Mouse (Mus musculus): Measurements from ENCODE around the gene Plgrkt. TPM values are rescaled to one million over a fixed set of nuclear protein-coding genes. Genes with fewer than 3 reads are reported as not detected.

The Plgrkt gene
- polyA plus RNA-seq, 1 experiment from 2014 or later: 237 TPM

GRCm38 (mm10) chr19:29403251-29403650 lies 36.1 kb upstream of the Plgrkt start:
- no peak overlapping the region for H3K4me3 ChIP-seq (ENCODE audit: low read length)
- no peak overlapping the region for H3K27ac ChIP-seq (ENCODE audit: low read length)
- no peak overlapping the region for H3K9ac ChIP-seq (ENCODE audit: low read depth, low read length)
- no peaks in the 10 kb centered on the region for H3K36me3 ChIP-seq (ENCODE audit: control insufficient read depth, insufficient read depth, low read length)
- ATAC-seq: no peak
- WGBS: 86% methylated on average over 4 of the region's 4 CpGs
- H3K4me1 ChIP-seq (ENCODE audit: control insufficient read depth, insufficient read depth, low read length): peaks cover 2% of the 10 kb centered on the region; the same call in 1 of the 2 replicates
- H3K9me3 ChIP-seq (ENCODE audit: control insufficient read depth, low read length): no peaks in the 10 kb centered on the region
- H3K4me2 ChIP-seq (ENCODE audit: low read depth, low read length): no peak overlapping the region
- no peaks in the 10 kb centered on the region for H3K27me3 ChIP-seq (replicated peaks; ENCODE audit: control insufficient read depth, insufficient read depth, low read length)

DNA sequence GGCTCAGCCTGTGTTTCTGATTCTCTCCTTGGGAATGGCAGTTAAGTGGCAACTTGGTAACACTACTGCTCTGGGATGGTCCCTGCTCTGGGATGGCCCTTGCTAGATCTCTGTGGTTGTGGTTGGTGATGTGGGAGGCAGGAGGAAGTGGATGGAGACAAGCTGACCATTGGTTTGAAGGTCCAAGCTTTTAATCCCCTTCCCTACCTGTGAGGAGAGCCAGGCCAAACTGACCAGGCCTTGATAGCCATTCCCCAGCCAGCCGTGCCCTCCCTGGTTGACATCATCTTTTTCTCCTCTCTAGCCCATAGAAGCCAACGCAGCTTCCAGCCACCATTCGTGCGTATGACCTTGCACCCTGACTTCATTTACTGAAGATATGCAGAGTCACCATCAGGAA lies 35.4 kb upstream of the Plgrkt start:
- H3K27me3 ChIP-seq (replicated peaks; ENCODE audit: control insufficient read depth, insufficient read depth, low read length): no peaks in the 10 kb centered on the region
- no peaks in the 10 kb centered on the region for H3K9me3 ChIP-seq (ENCODE audit: control insufficient read depth, low read length)
- no peak overlapping the region for H3K9ac ChIP-seq (ENCODE audit: low read depth, low read length)
- H3K27ac ChIP-seq (ENCODE audit: low read length): no peak overlapping the region
- no peaks in the 10 kb centered on the region for H3K4me1 ChIP-seq (ENCODE audit: control insufficient read depth, insufficient read depth, low read length)
- H3K4me3 ChIP-seq (ENCODE audit: low read length): no peak overlapping the region
- WGBS: 85% methylated on average over 4 of the region's 4 CpGs
- no peak for ATAC-seq
- no peak overlapping the region for H3K4me2 ChIP-seq (ENCODE audit: low read depth, low read length)
- H3K36me3 ChIP-seq (ENCODE audit: control insufficient read depth, insufficient read depth, low read length): no peaks in the 10 kb centered on the region

DNA sequence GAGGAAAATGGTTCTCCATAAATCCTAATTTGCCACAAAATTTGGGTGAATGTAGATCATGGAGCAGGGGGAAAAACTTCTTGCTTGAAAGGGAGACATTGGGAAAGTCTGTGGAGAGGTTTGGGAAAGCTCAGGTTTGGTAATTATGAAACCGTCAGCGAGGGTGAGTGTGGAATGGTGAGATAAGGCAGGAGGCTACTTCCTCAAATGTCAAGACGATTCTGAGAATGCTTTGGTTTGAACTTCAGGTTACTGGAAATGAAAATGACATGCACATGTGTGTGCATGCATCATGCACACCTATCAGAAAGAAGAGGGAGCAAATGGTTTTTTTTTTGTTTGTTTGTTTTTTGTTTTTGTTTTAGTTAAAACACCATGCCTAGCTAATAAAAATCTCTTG lies 33.3 kb upstream of the Plgrkt start:
- Histone ChIP-seq H3K9me3 (ENCODE audit: control insufficient read depth, low read length) (no peaks in the 10 kb centered on the region), H3K9ac (ENCODE audit: low read depth, low read length) (no peak overlapping the region), H3K27ac (ENCODE audit: low read length) (no peak overlapping the region), H3K4me3 (ENCODE audit: low read length) (no peak overlapping the region), H3K4me1 (ENCODE audit: control insufficient read depth, insufficient read depth, low read length) (no peaks in the 10 kb centered on the region), H3K4me2 (ENCODE audit: low read depth, low read length) (no peak overlapping the region), H3K27me3 (replicated peaks; ENCODE audit: control insufficient read depth, insufficient read depth, low read length) (no peaks in the 10 kb centered on the region), H3K36me3 (ENCODE audit: control insufficient read depth, insufficient read depth, low read length) (no peaks in the 10 kb centered on the region)
- 81% methylated on average over 3 of the region's 3 CpGs for WGBS
- ATAC-seq: no peak

DNA sequence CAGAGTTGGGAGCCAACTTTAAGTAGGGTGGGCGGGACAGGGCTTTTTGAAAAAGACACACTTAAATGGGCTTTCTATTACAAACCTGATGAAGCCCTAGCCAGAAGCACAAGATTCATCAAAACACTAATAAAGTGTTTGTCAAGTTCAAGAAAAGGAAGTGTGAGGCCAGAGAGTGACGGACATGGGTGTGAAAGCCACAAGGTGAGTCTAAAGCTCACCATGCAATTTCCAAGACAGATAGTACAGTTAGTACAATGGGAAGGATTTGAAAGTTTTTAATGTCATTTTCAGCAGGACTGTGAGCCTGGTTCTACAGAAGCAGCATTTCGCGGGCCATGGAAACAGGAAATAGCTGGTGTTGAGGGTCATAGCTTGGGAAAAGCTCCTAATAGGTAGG lies 32.6 kb upstream of the Plgrkt start:
- Histone ChIP-seq H3K27ac (ENCODE audit: low read length) (no peak overlapping the region), H3K9me3 (ENCODE audit: control insufficient read depth, low read length) (no peaks in the 10 kb centered on the region), H3K36me3 (ENCODE audit: control insufficient read depth, insufficient read depth, low read length) (no peaks in the 10 kb centered on the region), H3K4me2 (ENCODE audit: low read depth, low read length) (no peak overlapping the region), H3K4me3 (ENCODE audit: low read length) (no peak overlapping the region), H3K27me3 (replicated peaks; ENCODE audit: control insufficient read depth, insufficient read depth, low read length) (no peaks in the 10 kb centered on the region), H3K9ac (ENCODE audit: low read depth, low read length) (no peak overlapping the region), H3K4me1 (ENCODE audit: control insufficient read depth, insufficient read depth, low read length) (no peaks in the 10 kb centered on the region)
- ATAC-seq: no peak
- WGBS: 93% methylated on average over 4 of the region's 4 CpGs

DNA sequence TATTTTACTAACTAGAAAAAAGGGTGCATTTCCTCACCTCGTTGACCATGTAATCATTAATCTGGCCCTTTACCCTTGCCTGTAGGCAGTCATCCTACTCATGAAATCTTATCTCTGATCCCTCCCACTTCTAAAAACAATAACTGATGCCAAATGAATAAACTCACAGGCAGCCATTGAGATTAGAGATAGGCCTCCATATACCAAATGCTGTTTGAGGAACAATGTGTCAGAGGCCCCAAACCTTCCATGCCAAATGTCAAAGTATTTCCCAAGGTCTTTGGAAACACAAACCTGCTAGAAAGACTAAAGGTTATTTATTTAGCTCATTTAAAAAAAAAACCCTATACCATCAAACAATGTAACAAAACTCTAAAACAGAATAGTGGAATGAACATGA lies 29.2 kb upstream of the Plgrkt start:
- no peaks in the 10 kb centered on the region for H3K36me3 ChIP-seq (ENCODE audit: control insufficient read depth, insufficient read depth, low read length)
- no peak overlapping the region for H3K27ac ChIP-seq (ENCODE audit: low read length)
- H3K27me3 ChIP-seq (replicated peaks; ENCODE audit: control insufficient read depth, insufficient read depth, low read length): no peaks in the 10 kb centered on the region
- H3K9me3 ChIP-seq (ENCODE audit: control insufficient read depth, low read length): no peaks in the 10 kb centered on the region
- WGBS: 57% methylated on average over 1 of the region's 1 CpGs
- H3K4me1 ChIP-seq (ENCODE audit: control insufficient read depth, insufficient read depth, low read length): no peaks in the 10 kb centered on the region
- ATAC-seq: 0 out of 2 replicates have a peak, but pooled peaks have one; percentile 33
- H3K4me3 ChIP-seq (ENCODE audit: low read length): no peak overlapping the region
- H3K4me2 ChIP-seq (ENCODE audit: low read depth, low read length): no peak overlapping the region
- no peak overlapping the region for H3K9ac ChIP-seq (ENCODE audit: low read depth, low read length)

GRCm38 (mm10) chr19:29394721-29395120 lies 27.5 kb upstream of the Plgrkt start:
- H3K36me3 ChIP-seq (ENCODE audit: control insufficient read depth, insufficient read depth, low read length): no peaks in the 10 kb centered on the region
- WGBS: 92% methylated on average over 2 of the region's 2 CpGs
- H3K4me3 ChIP-seq (ENCODE audit: low read length): no peak overlapping the region
- no peak overlapping the region for H3K27ac ChIP-seq (ENCODE audit: low read length)
- H3K4me2 ChIP-seq (ENCODE audit: low read depth, low read length): no peak overlapping the region
- no peak for ATAC-seq
- no peaks in the 10 kb centered on the region for H3K27me3 ChIP-seq (replicated peaks; ENCODE audit: control insufficient read depth, insufficient read depth, low read length)
- no peak overlapping the region for H3K9ac ChIP-seq (ENCODE audit: low read depth, low read length)
- no peaks in the 10 kb centered on the region for H3K9me3 ChIP-seq (ENCODE audit: control insufficient read depth, low read length)
- no peaks in the 10 kb centered on the region for H3K4me1 ChIP-seq (ENCODE audit: control insufficient read depth, insufficient read depth, low read length)

DNA sequence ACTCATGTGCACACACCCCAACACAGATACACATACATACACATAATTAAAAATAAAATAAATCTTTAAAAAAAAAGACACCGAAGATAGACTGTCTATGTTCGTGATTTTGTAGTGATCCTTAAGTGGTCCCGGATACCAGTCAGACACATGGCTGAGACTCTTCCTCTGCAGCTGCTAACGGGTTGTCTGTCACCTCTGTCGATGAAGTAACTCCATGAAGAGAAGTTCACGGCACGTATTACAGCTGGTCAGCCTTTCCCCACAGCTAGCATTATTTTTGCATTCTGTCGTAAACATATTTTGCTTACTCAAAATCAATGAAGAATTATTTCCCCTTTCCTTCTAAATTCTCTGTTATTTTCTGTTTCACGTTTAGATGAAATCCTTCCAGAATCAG lies 26.1 kb upstream of the Plgrkt start:
- ATAC-seq: no peak
- 82% methylated on average over 9 of the region's 9 CpGs for WGBS
- H3K27me3 ChIP-seq (replicated peaks; ENCODE audit: control insufficient read depth, insufficient read depth, low read length): no peaks in the 10 kb centered on the region

GRCm38 (mm10) chr19:29391279-29391678 lies 24.1 kb upstream of the Plgrkt start:
- no peak overlapping the region for H3K27ac ChIP-seq (ENCODE audit: low read length)
- 73% methylated on average over 4 of the region's 4 CpGs for WGBS
- ATAC-seq: no peak

More for the DNA sequence above, 26.1 kb upstream of the Plgrkt start:
- Histone ChIP-seq H3K4me3 (ENCODE audit: low read length) (no peak overlapping the region), H3K9ac (ENCODE audit: low read depth, low read length) (no peak overlapping the region), H3K4me2 (ENCODE audit: low read depth, low read length) (no peak overlapping the region), H3K4me1 (ENCODE audit: control insufficient read depth, insufficient read depth, low read length) (no peaks in the 10 kb centered on the region), H3K36me3 (ENCODE audit: control insufficient read depth, insufficient read depth, low read length) (no peaks in the 10 kb centered on the region), H3K27ac (ENCODE audit: low read length) (no peak overlapping the region), H3K9me3 (ENCODE audit: control insufficient read depth, low read length) (no peaks in the 10 kb centered on the region)

GRCm38 (mm10) chr19:29390483-29390882 lies 23.3 kb upstream of the Plgrkt start:
- 80% methylated on average over 5 of the region's 5 CpGs for WGBS
- Histone ChIP-seq H3K9ac (ENCODE audit: low read depth, low read length) (no peak overlapping the region), H3K9me3 (ENCODE audit: control insufficient read depth, low read length) (no peaks in the 10 kb centered on the region), H3K4me2 (ENCODE audit: low read depth, low read length) (no peak overlapping the region), H3K4me1 (ENCODE audit: control insufficient read depth, insufficient read depth, low read length) (no peaks in the 10 kb centered on the region), H3K4me3 (ENCODE audit: low read length) (no peak overlapping the region), H3K36me3 (ENCODE audit: control insufficient read depth, insufficient read depth, low read length) (no peaks in the 10 kb centered on the region), H3K27ac (ENCODE audit: low read length) (no peak overlapping the region), H3K27me3 (replicated peaks; ENCODE audit: control insufficient read depth, insufficient read depth, low read length) (no peaks in the 10 kb centered on the region)
- ATAC-seq: no peak

More at GRCm38 (mm10) chr19:29391279-29391678, 24.1 kb upstream of the Plgrkt start:
- Histone ChIP-seq H3K4me2 (ENCODE audit: low read depth, low read length) (no peak overlapping the region), H3K4me3 (ENCODE audit: low read length) (no peak overlapping the region), H3K4me1 (ENCODE audit: control insufficient read depth, insufficient read depth, low read length) (no peaks in the 10 kb centered on the region), H3K27me3 (replicated peaks; ENCODE audit: control insufficient read depth, insufficient read depth, low read length) (no peaks in the 10 kb centered on the region), H3K9ac (ENCODE audit: low read depth, low read length) (no peak overlapping the region), H3K9me3 (ENCODE audit: control insufficient read depth, low read length) (no peaks in the 10 kb centered on the region), H3K36me3 (ENCODE audit: control insufficient read depth, insufficient read depth, low read length) (no peaks in the 10 kb centered on the region)

GRCm38 (mm10) chr19:29388818-29389217 lies 21.6 kb upstream of the Plgrkt start:
- no peaks in the 10 kb centered on the region for H3K27me3 ChIP-seq (replicated peaks; ENCODE audit: control insufficient read depth, insufficient read depth, low read length)
- H3K9me3 ChIP-seq (ENCODE audit: control insufficient read depth, low read length): no peaks in the 10 kb centered on the region
- no peak overlapping the region for H3K4me2 ChIP-seq (ENCODE audit: low read depth, low read length)
- no peak for ATAC-seq
- no peaks in the 10 kb centered on the region for H3K36me3 ChIP-seq (ENCODE audit: control insufficient read depth, insufficient read depth, low read length)
- no peak overlapping the region for H3K9ac ChIP-seq (ENCODE audit: low read depth, low read length)
- no peak overlapping the region for H3K4me3 ChIP-seq (ENCODE audit: low read length)
- 89% methylated on average over 1 of the region's 1 CpGs for WGBS
- no peak overlapping the region for H3K27ac ChIP-seq (ENCODE audit: low read length)
- no peaks in the 10 kb centered on the region for H3K4me1 ChIP-seq (ENCODE audit: control insufficient read depth, insufficient read depth, low read length)
